Mouse (Mus musculus): Measurements from ENCODE around the gene Cypt3.

- TF ChIP-seq POLR2A (IDR thresholded peaks at IDR 0.05; ENCODE audit: borderline replicate concordance, extremely low read depth, low read depth, low read length) (no peak), CTCF (IDR thresholded peaks at IDR 0.05; ENCODE audit: insufficient read depth, low read length) (0 out of 2 replicates have a peak, but pooled peaks have one; percentile 15)
Measured at GRCm38 (mm10) chrX:153528399-153528798, 30.0 kb upstream of the Cypt3 start.
